Mouse (Mus musculus): Measurements from ENCODE around the gene Arhgef3. TPM values are rescaled to one million over a fixed set of nuclear protein-coding genes. Genes with fewer than 3 reads are reported as not detected.

The Arhgef3 gene
- polyA plus RNA-seq, 1 experiment from 2014 or later: 81.9 TPM

DNA sequence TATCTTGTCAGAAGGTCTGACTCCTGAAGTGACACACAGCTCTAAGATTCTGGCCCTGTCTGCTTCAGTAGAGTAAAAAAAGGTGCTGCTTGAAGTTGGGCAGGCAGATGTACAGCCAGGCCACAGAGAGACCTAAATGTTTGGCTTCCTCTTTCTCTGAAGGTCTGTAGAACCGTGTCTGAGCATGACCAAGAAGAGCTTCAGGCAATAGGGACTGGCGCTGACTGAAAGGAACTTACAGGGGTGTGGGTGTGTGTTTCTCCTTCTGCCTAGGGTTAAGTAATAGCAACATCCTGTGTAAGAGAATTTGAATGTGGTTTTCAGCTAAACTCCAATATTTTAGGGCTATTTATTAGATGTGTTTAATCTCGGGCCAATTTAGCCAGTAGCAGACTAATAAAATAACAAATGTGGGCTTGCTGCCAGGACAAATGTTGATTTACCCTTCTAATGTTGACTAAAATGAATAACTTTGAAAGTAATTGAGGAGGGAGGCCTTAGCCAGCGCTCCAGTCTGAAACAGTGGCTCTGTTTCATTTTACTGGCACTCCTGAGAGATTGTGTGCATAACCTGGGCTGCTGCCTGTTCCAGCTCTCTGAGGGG is 236.9 kb downstream of the Arhgef3 start:
- WGBS (ENCODE audit: missing documents): 13% methylated on average over 4 of the region's 4 CpGs
- Histone ChIP-seq H3K79me2 (ENCODE audit: inconsistent target) (peaks cover 59% of the 10 kb centered on the region; the same call in 1 of the 2 replicates), H3K4me3 (ENCODE audit: inconsistent target) (no peak overlapping the region), H3K36me3 (ENCODE audit: inconsistent target) (no peaks in the 10 kb centered on the region), H3K27ac (peak overlapping the region; percentile 73)

DNA sequence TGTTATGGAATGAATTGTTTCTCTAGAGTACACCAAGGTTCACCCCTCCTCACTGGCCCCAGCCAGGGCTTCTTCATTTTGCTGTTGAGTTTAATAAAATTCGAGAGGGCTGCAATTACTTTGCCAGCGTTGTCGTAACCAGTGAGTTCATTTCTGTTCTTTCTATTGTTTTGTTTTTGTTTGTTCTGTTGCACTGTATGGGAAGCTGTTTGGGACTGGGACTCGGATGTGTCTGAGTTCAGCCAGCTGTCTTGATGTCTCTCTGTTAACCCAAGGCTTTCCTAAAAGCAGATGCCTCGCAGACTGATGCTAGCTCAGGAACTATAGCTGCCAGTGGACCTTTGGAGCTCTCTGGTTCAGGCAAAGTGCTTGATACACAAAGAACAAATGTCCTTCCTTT is 237.8 kb downstream of the Arhgef3 start:
- no peak overlapping the region for H3K4me3 ChIP-seq (ENCODE audit: inconsistent target)
- WGBS (ENCODE audit: missing documents): 79% methylated on average over 5 of the region's 5 CpGs
- H3K36me3 ChIP-seq (ENCODE audit: inconsistent target): no peaks in the 10 kb centered on the region
- H3K27ac ChIP-seq: no peak overlapping the region
- peaks cover 58% of the 10 kb centered on the region; the same call in 1 of the 2 replicates for H3K79me2 ChIP-seq (ENCODE audit: inconsistent target)

- 10% methylated on average over 6 of the region's 6 CpGs for WGBS (ENCODE audit: missing documents)
- no peak overlapping the region for H3K4me3 ChIP-seq (ENCODE audit: inconsistent target)
Measured at GRCm38 (mm10) chr14:27355151-27355550, 240.5 kb downstream of the Arhgef3 start.

GRCm38 (mm10) chr14:27355937-27356336 is 241.2 kb downstream of the Arhgef3 start:
- 71% methylated on average over 4 of the region's 4 CpGs for WGBS (ENCODE audit: missing documents)
- Histone ChIP-seq H3K4me3 (ENCODE audit: inconsistent target) (no peak overlapping the region), H3K36me3 (ENCODE audit: inconsistent target) (no peaks in the 10 kb centered on the region), H3K79me2 (ENCODE audit: inconsistent target) (peaks cover 38% of the 10 kb centered on the region; the same call in 1 of the 2 replicates), H3K27ac (0 out of 2 replicates have a peak overlapping the region, but pooled peaks have one; percentile 14)

More at GRCm38 (mm10) chr14:27355151-27355550, 240.5 kb downstream of the Arhgef3 start:
- H3K27ac ChIP-seq: peak overlapping the region; percentile 14; the same call in 1 of the 2 replicates
- H3K79me2 ChIP-seq (ENCODE audit: inconsistent target): peaks cover 41% of the 10 kb centered on the region; the same call in 1 of the 2 replicates
- no peaks in the 10 kb centered on the region for H3K36me3 ChIP-seq (ENCODE audit: inconsistent target)

DNA sequence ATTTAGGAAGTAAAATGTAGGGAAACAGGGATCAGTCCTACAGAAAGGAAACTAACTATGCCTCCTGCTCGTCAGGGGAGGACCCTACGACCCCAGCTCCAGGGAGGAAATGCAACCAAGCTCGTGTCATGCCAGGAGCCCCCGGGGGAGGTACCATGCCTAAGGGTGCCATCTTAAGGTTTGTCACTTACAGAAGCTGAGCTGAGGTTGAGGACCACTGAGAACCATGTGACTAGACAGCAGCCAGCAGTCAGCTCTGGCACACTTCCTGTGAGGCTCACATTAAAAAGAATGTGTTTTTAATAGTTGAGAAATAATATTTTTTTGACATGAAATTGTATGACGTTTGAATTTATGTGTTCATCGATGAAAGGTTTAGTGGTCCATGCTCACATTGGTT is 242.4 kb downstream of the Arhgef3 start:
- Histone ChIP-seq H3K36me3 (ENCODE audit: inconsistent target) (no peaks in the 10 kb centered on the region), H3K4me3 (ENCODE audit: inconsistent target) (no peak overlapping the region), H3K79me2 (ENCODE audit: inconsistent target) (peaks cover 36% of the 10 kb centered on the region; the same call in 1 of the 2 replicates), H3K27ac (no peak overlapping the region)
- WGBS (ENCODE audit: missing documents): 47% methylated on average over 6 of the region's 6 CpGs

GRCm38 (mm10) chr14:27358202-27358601 is 243.5 kb downstream of the Arhgef3 start:
- Histone ChIP-seq H3K79me2 (ENCODE audit: inconsistent target) (peaks cover 25% of the 10 kb centered on the region; the same call in 1 of the 2 replicates), H3K4me3 (ENCODE audit: inconsistent target) (no peak overlapping the region), H3K36me3 (ENCODE audit: inconsistent target) (peaks cover 8% of the 10 kb centered on the region; the same call in 1 of the 2 replicates), H3K27ac (no peak overlapping the region)
- 96% methylated on average over 6 of the region's 6 CpGs for WGBS (ENCODE audit: missing documents)

- Histone ChIP-seq H3K79me2 (ENCODE audit: inconsistent target) (peaks cover 17% of the 10 kb centered on the region; the same call in 1 of the 2 replicates), H3K27ac (no peak overlapping the region), H3K36me3 (ENCODE audit: inconsistent target) (peaks cover 11% of the 10 kb centered on the region; the same call in 1 of the 2 replicates), H3K4me3 (ENCODE audit: inconsistent target) (no peak overlapping the region)
- WGBS (ENCODE audit: missing documents): 87% methylated on average over 7 of the region's 7 CpGs
Measured at GRCm38 (mm10) chr14:27360849-27361248, 246.2 kb downstream of the Arhgef3 start.

DNA sequence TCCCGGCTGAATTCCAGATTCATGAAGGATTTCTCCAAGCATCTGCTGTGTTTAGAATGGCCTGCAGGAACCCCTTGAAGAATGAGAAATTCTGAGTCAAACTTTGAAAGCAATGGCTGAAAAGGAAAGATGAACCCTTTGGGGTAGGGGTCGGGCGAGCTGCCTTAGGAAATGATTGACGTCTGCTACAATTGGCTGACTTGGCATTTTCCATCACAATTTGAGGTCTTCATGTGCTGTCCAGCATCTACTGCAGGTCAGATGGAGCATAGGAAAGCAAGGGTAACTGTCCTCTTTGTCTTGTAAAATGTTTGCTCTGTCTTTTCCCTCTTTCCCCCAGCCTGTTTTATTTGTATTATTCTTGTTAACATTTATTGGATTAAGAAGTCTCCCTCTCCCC is 246.8 kb downstream of the Arhgef3 start:
- Histone ChIP-seq H3K36me3 (ENCODE audit: inconsistent target) (peaks cover 11% of the 10 kb centered on the region; the same call in 1 of the 2 replicates), H3K4me3 (ENCODE audit: inconsistent target) (no peak overlapping the region), H3K79me2 (ENCODE audit: inconsistent target) (peaks cover 15% of the 10 kb centered on the region; the same call in 1 of the 2 replicates), H3K27ac (no peak overlapping the region)
- 97% methylated on average over 4 of the region's 4 CpGs for WGBS (ENCODE audit: missing documents)

DNA sequence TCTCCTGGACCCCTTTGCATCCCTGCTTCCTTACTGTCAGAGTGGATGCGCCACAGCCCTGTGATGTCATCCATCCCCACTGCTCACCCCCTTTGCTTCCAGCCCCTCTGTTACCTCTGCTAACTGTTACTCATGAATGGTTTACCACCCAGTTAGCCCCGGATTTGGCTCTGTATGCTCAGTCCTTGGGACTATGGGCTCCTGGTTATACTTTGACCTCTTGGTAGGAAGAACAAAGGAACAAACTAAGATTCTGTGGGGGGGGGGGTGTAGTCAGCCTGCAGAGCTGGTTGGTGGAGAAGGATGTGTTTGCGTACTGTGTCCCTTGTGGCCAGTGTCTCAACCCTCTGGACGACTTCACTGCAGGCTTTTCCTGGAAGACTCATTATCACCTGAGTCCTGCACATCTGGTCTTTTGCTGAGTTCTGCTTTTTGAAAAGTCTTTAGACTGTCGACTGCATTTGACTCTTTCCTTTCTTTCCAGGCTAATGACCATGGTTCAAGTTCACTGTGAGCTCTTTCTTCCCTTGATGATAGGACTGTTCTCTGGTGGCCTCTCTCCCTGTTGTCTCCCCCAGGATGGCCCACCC is 250.1 kb downstream of the Arhgef3 start:
- 51% methylated on average over 5 of the region's 5 CpGs for WGBS (ENCODE audit: missing documents)
- Histone ChIP-seq H3K4me3 (ENCODE audit: inconsistent target) (no peak overlapping the region), H3K36me3 (ENCODE audit: inconsistent target) (peaks cover 11% of the 10 kb centered on the region; the same call in 1 of the 2 replicates), H3K79me2 (ENCODE audit: inconsistent target) (no peaks in the 10 kb centered on the region; the same call in 1 of the 2 replicates), H3K27ac (no peak overlapping the region)

- no peak overlapping the region for H3K27ac ChIP-seq
- WGBS (ENCODE audit: missing documents): 80% methylated on average over 10 of the region's 10 CpGs
- peaks cover 11% of the 10 kb centered on the region; the same call in 1 of the 2 replicates for H3K36me3 ChIP-seq (ENCODE audit: inconsistent target)
- H3K79me2 ChIP-seq (ENCODE audit: inconsistent target): no peaks in the 10 kb centered on the region; the same call in 1 of the 2 replicates
- H3K4me3 ChIP-seq (ENCODE audit: inconsistent target): no peak overlapping the region
Measured at GRCm38 (mm10) chr14:27367117-27367711, 252.5 kb downstream of the Arhgef3 start.

GRCm38 (mm10) chr14:27368619-27369018 is 253.9 kb downstream of the Arhgef3 start:
- no peaks in the 10 kb centered on the region; the same call in 1 of the 2 replicates for H3K79me2 ChIP-seq (ENCODE audit: inconsistent target)
- WGBS (ENCODE audit: missing documents): 32% methylated on average over 4 of the region's 4 CpGs
- no peak overlapping the region for H3K4me3 ChIP-seq (ENCODE audit: inconsistent target)
- H3K36me3 ChIP-seq (ENCODE audit: inconsistent target): no peaks in the 10 kb centered on the region
- no peak overlapping the region for H3K27ac ChIP-seq

- 97% methylated on average over 4 of the region's 4 CpGs for WGBS (ENCODE audit: missing documents)
- no peaks in the 10 kb centered on the region for H3K36me3 ChIP-seq (ENCODE audit: inconsistent target)
- no peaks in the 10 kb centered on the region; the same call in 1 of the 2 replicates for H3K79me2 ChIP-seq (ENCODE audit: inconsistent target)
- no peak overlapping the region for H3K4me3 ChIP-seq (ENCODE audit: inconsistent target)
- H3K27ac ChIP-seq: no peak overlapping the region
Measured at GRCm38 (mm10) chr14:27369503-27369902, 254.8 kb downstream of the Arhgef3 start.

DNA sequence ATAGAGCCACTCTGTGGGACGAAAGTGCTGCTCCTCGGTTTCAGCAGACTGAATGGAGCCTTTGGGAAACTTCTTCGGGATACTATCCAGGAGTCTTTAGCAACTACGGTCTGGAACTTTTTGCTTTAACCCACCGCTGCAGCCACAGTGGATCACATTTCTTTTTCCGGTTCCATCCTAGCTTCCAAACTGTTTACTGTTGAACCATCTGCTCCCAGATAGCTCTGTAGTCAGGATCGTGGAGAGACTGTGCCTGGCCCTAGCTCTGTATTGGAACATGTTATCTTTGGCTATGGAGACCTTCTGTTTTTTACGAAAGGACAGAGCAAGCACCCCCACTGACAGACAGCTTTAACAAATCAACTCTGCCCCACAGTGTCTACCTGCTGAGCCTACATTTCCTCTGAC is 257.0 kb downstream of the Arhgef3 start:
- no peaks in the 10 kb centered on the region for H3K36me3 ChIP-seq (ENCODE audit: inconsistent target)
- no peak overlapping the region for H3K27ac ChIP-seq
- 92% methylated on average over 8 of the region's 8 CpGs for WGBS (ENCODE audit: missing documents)
- no peak overlapping the region for H3K4me3 ChIP-seq (ENCODE audit: inconsistent target)
- H3K79me2 ChIP-seq (ENCODE audit: inconsistent target): no peaks in the 10 kb centered on the region; the same call in 1 of the 2 replicates

GRCm38 (mm10) chr14:27373498-27373897 is 258.8 kb downstream of the Arhgef3 start:
- WGBS (ENCODE audit: missing documents): 91% methylated on average over 5 of the region's 5 CpGs
- H3K4me3 ChIP-seq (ENCODE audit: inconsistent target): no peak overlapping the region
- H3K27ac ChIP-seq: no peak overlapping the region
- H3K36me3 ChIP-seq (ENCODE audit: inconsistent target): no peaks in the 10 kb centered on the region
- H3K79me2 ChIP-seq (ENCODE audit: inconsistent target): peaks cover 16% of the 10 kb centered on the region; the same call in 1 of the 2 replicates

Measured in macrophage (primary cell).